Mouse (Mus musculus) cerebellum, adult 8-10 months (tissue): ENCODE measurements around the gene Majin.
A peak's percentile ranks its signal among the peaks of the same experiment; 100 is the strongest.

Source experiments
- DNase-seq: peaks from one replicate; pipeline ENCODE4 v3.0.0; 2022

Majin gene

GRCm38 (mm10) chr19:6184131-6184530 is at the start of gene Majin:
Gene Majin (plus strand): TSS chr19:6184388.
- DNase-seq: no peak

GRCm38 (mm10) chr19:6136397-6136796 is 47.8 kb upstream of the Majin start:
- no peak for DNase-seq

- DNase-seq: peak; percentile 49
These were observed 44.5 kb upstream of the Majin start for GRCm38 (mm10) chr19:6139701-6140100.

- no peak for DNase-seq
These were observed 43.9 kb upstream of the Majin start for GRCm38 (mm10) chr19:6140374-6140677.

GRCm38 (mm10) chr19:6140678-6141393 is 43.4 kb upstream of the Majin start, which contains the start of gene Batf2:
Gene Batf2 (plus strand): TSS chr19:6140983.
- peak; percentile 92 for DNase-seq

- DNase-seq: peak; percentile 85
These were observed 42.8 kb upstream of the Majin start, which contains the start of gene Arl2 for GRCm38 (mm10) chr19:6141394-6141749. Gene Arl2 (minus strand): TSS chr19:6141548.

GRCm38 (mm10) chr19:6144842-6145241 is 39.3 kb upstream of the Majin start:
- no peak for DNase-seq

GRCm38 (mm10) chr19:6155174-6155573 is 29.0 kb upstream of the Majin start:
- no peak for DNase-seq

GRCm38 (mm10) chr19:6156372-6156771 is 27.8 kb upstream of the Majin start:
- no peak for DNase-seq

GRCm38 (mm10) chr19:6157220-6157619 is 27.0 kb upstream of the Majin start:
- no peak for DNase-seq

- DNase-seq: no peak
These were observed 20.2 kb upstream of the Majin start for GRCm38 (mm10) chr19:6163872-6164547.

- no peak for DNase-seq
These were observed 17.4 kb upstream of the Majin start for GRCm38 (mm10) chr19:6166750-6167149.

- no peak for DNase-seq
These were observed 13.0 kb upstream of the Majin start for GRCm38 (mm10) chr19:6171215-6171614.

- no peak for DNase-seq
These were observed 9.4 kb upstream of the Majin start for GRCm38 (mm10) chr19:6174771-6175170.

GRCm38 (mm10) chr19:6178775-6179174 is 5.4 kb upstream of the Majin start:
- DNase-seq: no peak

GRCm38 (mm10) chr19:6181629-6182028 is 2.6 kb upstream of the Majin start:
- no peak for DNase-seq

- DNase-seq: peak; percentile 54
These were observed 1.7 kb upstream of the Majin start for GRCm38 (mm10) chr19:6182534-6182933.

- DNase-seq: no peak
These were observed 20.1 kb downstream of the Majin start for GRCm38 (mm10) chr19:6204265-6204664.

- no peak for DNase-seq
These were observed 22.5 kb downstream of the Majin start for GRCm38 (mm10) chr19:6206716-6207115.

GRCm38 (mm10) chr19:6216046-6216705 is 32.0 kb downstream of the Majin start:
- DNase-seq: no peak

- DNase-seq: no peak
These were observed 34.4 kb downstream of the Majin start for GRCm38 (mm10) chr19:6218606-6219005.

GRCm38 (mm10) chr19:6226135-6226534 is 41.9 kb downstream of the Majin start, which contains the start of gene Gpha2:
Gene Gpha2 (plus strand): TSS chr19:6226380.
- DNase-seq: no peak

- DNase-seq: no peak
These were observed 42.6 kb downstream of the Majin start for GRCm38 (mm10) chr19:6226763-6227162.

- DNase-seq: no peak
These were observed 43.7 kb downstream of the Majin start for GRCm38 (mm10) chr19:6227864-6228263.
